Mouse (Mus musculus): ENCODE measurements around the gene 6030408B16Rik. TPM values are rescaled to one million over a fixed set of nuclear protein-coding genes. Genes with fewer than 3 reads are reported as not detected.
A peak's percentile ranks its signal among the peaks of the same experiment; 100 is the strongest.

6030408B16Rik gene
- polyA plus RNA-seq, 1 experiment: not detected

DNA sequence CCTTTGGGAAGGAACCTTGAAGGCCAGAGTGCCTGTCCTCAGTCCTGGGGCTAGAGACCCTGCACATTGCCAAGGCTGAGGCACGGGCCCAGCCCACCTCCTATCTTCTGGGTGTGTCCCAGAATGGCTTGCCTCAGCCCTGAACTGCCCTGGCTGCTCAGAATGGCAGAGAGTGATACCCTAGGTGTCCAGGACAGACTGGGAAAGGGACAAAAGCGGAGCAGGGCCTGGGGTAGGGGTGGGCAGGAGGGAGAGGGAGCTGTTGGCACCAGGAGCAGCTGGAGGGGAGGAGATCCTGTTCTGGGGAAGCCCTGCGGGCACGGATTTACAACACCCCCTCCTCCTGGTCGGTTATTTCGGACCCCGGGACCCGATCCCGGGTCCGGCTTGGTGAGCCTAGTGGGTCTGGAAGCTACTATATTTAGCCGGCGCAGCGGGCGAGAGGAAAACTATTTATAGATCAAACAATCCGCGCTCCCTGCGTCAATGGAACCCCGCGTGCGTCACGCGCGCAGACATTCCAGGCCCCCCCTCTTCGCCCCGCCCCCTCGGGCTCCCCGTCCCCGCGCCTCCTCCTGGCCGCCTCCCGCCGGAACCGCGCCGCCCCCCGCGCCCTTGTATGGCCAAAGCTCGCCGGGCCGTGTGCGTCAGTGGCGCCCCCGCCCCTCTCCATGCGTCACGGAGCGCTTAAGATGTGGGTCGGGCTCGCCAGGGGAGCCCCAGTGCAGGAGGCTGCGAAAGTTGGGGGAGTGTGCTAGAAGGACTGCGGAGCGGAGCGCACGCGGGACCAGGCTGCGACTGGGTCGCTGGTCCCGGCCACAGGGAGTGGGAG lies 26.7 kb upstream of the 6030408B16Rik start:
- Histone ChIP-seq H3K4me1 (ENCODE audit: control insufficient read depth, insufficient read depth, low read length) (peaks cover 33% of the 10 kb centered on the region), H3K27ac (ENCODE audit: insufficient read depth, low read depth, low read length) (no peak overlapping the region), H3K4me3 (ENCODE audit: insufficient read depth, low read length) (peak overlapping the region; percentile 88)
- TF ChIP-seq POLR2A (IDR thresholded peaks at IDR 0.05; ENCODE audit: borderline replicate concordance, low read depth, low read length) (peak; percentile 30; the same call in 1 of the 2 replicates), CTCF (IDR thresholded peaks at IDR 0.05; ENCODE audit: low read depth, low read length) (no peak)

DNA sequence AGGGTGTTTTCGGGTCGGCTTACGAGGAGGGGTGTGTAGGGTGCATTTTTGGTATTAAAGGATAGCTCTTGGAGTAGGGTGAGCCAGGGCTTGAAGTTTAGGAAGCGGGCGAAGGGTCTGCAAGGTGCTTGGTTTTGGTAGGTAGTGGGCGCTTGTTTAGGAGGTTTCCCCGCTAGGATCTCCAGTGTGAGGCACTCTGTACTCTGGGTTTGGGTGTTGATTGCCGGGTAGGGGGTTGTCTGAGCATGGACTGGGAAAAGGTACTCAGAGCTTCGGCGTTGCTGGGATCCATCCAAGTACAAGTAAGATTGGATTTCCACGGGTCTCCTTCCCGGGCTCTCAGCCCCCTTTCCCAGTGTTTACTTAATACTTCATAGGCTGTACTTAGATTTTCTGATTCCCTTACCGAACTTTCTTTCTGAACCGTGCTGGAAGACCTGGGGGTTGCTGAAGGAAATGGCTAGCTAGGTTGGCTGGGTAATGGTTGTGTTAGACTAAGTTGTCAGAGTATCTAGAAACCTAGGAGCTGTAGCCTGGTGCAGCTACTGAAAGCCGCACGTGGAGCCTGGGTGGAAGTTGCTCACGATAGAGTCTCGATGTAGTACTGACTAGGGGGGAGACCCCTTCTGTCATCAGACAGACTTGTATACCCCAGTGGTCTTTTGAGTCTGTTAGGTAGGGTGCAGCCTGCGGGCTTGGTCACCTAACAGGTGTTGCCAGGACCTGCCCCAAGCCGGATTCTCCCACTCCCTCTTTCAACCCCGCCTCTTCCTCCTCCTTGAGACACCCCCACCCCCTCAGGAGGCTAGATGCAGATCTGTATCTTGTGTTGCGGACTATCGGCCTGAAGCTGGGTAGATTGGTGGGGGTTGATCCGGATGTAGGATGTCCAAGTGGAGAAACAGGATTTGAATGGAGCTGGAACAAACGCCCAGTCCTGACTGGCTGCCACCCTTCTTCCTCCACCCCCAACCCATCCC lies 25.7 kb upstream of the 6030408B16Rik start:
- TF ChIP-seq POLR2A (IDR thresholded peaks at IDR 0.05; ENCODE audit: borderline replicate concordance, low read depth, low read length): no peak
- TF ChIP-seq CTCF (IDR thresholded peaks at IDR 0.05; ENCODE audit: low read depth, low read length): no peak
- H3K4me3 ChIP-seq (ENCODE audit: insufficient read depth, low read length): peak overlapping the region; percentile 88
- peaks cover 26% of the 10 kb centered on the region for H3K4me1 ChIP-seq (ENCODE audit: control insufficient read depth, insufficient read depth, low read length)
- no peak overlapping the region for H3K27ac ChIP-seq (ENCODE audit: insufficient read depth, low read depth, low read length)

DNA sequence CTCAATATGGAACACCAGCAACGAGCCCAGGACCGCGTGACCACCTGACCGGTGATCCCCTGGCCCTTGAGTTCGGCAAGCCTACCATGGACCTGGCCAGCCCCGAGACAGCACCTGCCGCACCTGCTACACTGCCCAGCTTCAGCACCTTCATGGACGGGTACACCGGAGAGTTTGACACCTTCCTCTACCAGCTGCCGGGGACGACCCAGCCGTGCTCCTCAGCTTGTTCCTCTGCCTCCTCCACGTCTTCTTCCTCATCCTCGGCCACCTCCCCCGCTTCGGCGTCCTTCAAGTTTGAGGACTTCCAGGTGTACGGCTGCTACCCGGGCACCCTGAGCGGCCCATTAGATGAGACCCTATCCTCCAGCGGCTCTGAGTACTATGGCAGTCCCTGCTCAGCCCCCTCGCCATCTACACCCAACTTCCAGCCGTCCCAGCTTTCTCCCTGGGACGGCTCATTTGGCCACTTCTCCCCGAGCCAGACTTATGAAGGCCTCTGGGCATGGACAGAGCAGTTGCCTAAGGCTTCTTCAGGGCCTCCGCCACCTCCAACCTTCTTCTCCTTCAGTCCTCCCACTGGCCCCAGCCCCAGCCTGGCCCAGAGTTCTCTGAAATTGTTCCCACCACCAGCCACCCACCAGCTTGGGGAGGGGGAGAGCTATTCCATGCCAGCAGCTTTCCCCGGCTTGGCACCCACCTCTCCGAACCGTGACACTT lies 22.8 kb upstream of the 6030408B16Rik start:
- Histone ChIP-seq H3K27ac (ENCODE audit: insufficient read depth, low read depth, low read length) (no peak overlapping the region), H3K4me1 (ENCODE audit: control insufficient read depth, insufficient read depth, low read length) (peaks cover 9% of the 10 kb centered on the region), H3K4me3 (ENCODE audit: insufficient read depth, low read length) (no peak overlapping the region)
- no peak for TF ChIP-seq CTCF (IDR thresholded peaks at IDR 0.05; ENCODE audit: low read depth, low read length)
- TF ChIP-seq POLR2A (IDR thresholded peaks at IDR 0.05; ENCODE audit: borderline replicate concordance, low read depth, low read length): no peak

DNA sequence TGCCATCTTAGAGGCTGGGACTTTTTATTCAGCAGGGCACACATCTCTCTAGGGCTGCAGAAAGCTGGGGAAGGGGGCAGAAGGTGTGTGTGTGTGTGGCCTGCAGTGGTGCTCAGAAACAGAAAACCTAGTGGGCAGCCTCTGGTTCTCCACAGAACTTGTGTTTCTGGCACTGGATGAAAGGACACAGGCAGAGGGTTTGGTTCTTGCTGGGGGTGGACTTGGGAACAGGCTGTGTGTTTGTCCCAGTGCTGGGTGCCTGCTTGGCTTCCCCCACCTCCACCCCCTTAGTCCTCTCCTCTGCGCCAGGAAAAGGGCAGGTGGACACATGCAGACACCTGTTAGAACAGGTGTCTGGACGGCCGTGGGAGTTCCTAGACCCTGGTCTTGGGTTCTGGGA lies 21.9 kb upstream of the 6030408B16Rik start:
- TF ChIP-seq CTCF (IDR thresholded peaks at IDR 0.05; ENCODE audit: low read depth, low read length) (no peak), POLR2A (IDR thresholded peaks at IDR 0.05; ENCODE audit: borderline replicate concordance, low read depth, low read length) (no peak)
- Histone ChIP-seq H3K27ac (ENCODE audit: insufficient read depth, low read depth, low read length) (no peak overlapping the region), H3K4me1 (ENCODE audit: control insufficient read depth, insufficient read depth, low read length) (peaks cover 2% of the 10 kb centered on the region), H3K4me3 (ENCODE audit: insufficient read depth, low read length) (no peak overlapping the region)

DNA sequence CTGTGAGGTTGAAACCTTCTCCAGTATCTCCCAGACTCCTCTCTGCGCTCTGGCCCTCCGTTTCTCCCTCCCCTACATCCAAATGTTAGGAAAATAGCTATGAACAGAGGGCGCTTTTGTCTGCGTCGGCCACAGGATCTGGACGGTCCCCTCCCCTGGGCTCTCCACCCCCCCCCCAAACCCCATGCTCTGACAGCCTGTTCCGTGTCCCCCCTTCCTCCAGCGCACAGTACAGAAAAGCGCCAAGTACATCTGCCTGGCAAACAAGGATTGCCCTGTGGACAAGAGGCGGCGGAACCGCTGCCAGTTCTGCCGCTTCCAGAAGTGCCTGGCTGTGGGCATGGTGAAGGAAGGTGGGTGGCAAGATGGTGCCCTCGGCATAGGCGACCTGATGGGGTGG lies 21.5 kb upstream of the 6030408B16Rik start:
- Histone ChIP-seq H3K4me3 (ENCODE audit: insufficient read depth, low read length) (no peak overlapping the region), H3K27ac (ENCODE audit: insufficient read depth, low read depth, low read length) (no peak overlapping the region), H3K4me1 (ENCODE audit: control insufficient read depth, insufficient read depth, low read length) (no peaks in the 10 kb centered on the region)
- TF ChIP-seq POLR2A (IDR thresholded peaks at IDR 0.05; ENCODE audit: borderline replicate concordance, low read depth, low read length): no peak
- no peak for TF ChIP-seq CTCF (IDR thresholded peaks at IDR 0.05; ENCODE audit: low read depth, low read length)

DNA sequence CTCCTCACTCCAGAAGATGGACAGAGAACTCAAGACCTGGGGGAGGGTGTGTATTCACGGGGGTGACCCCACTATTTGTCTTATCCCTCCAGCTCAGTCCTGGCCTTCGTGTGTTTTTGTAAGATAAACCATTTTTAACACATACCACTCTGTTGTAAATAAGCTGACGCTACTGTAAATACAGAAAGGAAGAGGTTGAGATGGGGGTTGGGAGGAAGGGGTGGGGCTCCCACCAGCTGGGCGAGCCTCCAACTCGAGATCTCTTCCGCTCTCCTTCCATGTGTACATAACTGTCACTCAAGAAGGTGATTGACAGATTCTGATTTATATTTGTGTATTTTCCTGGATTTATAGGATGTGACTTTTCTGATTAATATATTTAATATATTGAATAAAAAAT lies 18.6 kb upstream of the 6030408B16Rik start:
- Histone ChIP-seq H3K27ac (ENCODE audit: insufficient read depth, low read depth, low read length) (no peak overlapping the region), H3K4me3 (ENCODE audit: insufficient read depth, low read length) (no peak overlapping the region), H3K4me1 (ENCODE audit: control insufficient read depth, insufficient read depth, low read length) (peaks cover 4% of the 10 kb centered on the region; the same call in 1 of the 2 replicates)
- TF ChIP-seq CTCF (IDR thresholded peaks at IDR 0.05; ENCODE audit: low read depth, low read length): no peak
- TF ChIP-seq POLR2A (IDR thresholded peaks at IDR 0.05; ENCODE audit: borderline replicate concordance, low read depth, low read length): no peak

DNA sequence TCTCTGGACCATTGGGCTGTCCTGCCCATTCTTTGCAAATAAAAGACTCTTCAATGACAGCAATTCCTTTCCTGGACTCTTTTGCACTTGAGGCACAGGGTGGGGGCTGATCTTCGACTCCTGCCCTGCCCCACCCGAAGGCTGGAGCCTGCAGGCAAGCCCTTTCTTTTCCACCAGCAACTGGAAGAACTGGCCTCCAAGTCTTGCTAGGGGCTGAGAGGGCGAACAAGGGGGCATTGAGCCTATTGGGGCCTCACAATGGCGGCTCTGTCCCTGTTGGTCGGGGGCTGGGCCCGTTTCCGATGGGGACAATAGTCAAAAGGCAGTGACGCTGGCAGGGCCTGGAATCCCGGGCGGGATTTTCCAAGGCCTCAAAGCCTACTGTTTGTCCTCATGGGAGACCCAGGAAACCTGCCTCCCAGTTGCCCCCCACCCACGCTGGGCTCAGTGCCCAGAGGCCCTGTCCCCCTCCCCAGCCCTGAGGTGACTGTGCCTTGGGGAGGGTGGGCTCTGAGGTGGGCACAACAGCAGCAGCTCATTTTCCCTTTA lies 15.6 kb upstream of the 6030408B16Rik start:
- no peak for TF ChIP-seq POLR2A (IDR thresholded peaks at IDR 0.05; ENCODE audit: borderline replicate concordance, low read depth, low read length)
- TF ChIP-seq CTCF (IDR thresholded peaks at IDR 0.05; ENCODE audit: low read depth, low read length): no peak
- Histone ChIP-seq H3K4me3 (ENCODE audit: insufficient read depth, low read length) (no peak overlapping the region), H3K27ac (ENCODE audit: insufficient read depth, low read depth, low read length) (no peak overlapping the region), H3K4me1 (ENCODE audit: control insufficient read depth, insufficient read depth, low read length) (peaks cover 4% of the 10 kb centered on the region; the same call in 1 of the 2 replicates)

DNA sequence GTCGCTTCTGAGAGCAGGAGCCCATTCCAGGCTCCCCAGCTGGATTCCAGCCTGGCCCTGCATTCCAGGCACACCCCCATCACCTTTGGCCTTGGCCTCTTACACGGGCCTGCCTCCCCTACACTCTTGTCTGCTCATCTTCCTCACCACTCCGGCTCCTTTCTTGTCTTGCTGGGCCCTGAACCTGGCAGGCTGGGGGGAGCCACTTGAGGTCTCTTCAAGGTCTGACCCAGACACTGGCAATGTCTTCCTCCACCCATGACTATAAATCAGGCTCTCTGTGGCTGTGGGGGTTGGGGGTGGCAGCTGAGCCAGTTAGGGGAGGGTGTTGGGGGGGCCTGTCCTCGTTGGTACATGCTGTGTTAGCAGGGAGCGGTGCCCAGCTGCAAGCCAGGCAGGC lies 14.4 kb upstream of the 6030408B16Rik start:
- Histone ChIP-seq H3K4me3 (ENCODE audit: insufficient read depth, low read length) (no peak overlapping the region), H3K27ac (ENCODE audit: insufficient read depth, low read depth, low read length) (no peak overlapping the region), H3K4me1 (ENCODE audit: control insufficient read depth, insufficient read depth, low read length) (peaks cover 8% of the 10 kb centered on the region; the same call in 1 of the 2 replicates)
- TF ChIP-seq POLR2A (IDR thresholded peaks at IDR 0.05; ENCODE audit: borderline replicate concordance, low read depth, low read length) (no peak), CTCF (IDR thresholded peaks at IDR 0.05; ENCODE audit: low read depth, low read length) (no peak)

DNA sequence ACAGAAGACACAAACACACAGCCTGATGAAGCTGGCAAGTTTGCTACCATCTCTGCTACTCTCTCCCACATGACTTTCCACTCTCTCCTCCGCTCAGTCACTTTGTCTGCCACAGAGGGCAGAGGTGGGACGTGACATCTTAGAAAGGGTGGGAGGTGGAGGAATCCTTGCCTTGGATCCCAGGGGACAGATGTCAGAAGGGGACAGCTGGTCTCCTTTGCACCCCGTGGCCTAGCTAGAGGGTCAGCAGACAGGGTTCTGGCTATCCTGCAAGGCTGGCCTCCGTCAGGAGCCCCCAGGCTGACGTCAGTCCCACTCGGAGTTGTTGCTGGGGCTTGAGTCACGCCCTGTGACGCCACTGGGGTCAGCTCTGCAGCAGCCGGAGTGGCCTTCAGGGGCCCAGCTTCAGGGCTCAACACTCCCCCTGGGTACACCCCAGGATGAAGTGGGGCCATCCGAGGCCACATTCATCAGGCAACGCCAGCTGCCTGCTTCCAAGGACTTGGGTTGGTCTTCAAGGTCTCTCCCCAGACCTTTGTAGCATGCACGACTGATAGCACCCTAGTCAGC lies 13.5 kb upstream of the 6030408B16Rik start:
- Histone ChIP-seq H3K27ac (ENCODE audit: insufficient read depth, low read depth, low read length) (no peak overlapping the region), H3K4me1 (ENCODE audit: control insufficient read depth, insufficient read depth, low read length) (peaks cover 8% of the 10 kb centered on the region; the same call in 1 of the 2 replicates), H3K4me3 (ENCODE audit: insufficient read depth, low read length) (no peak overlapping the region)
- TF ChIP-seq POLR2A (IDR thresholded peaks at IDR 0.05; ENCODE audit: borderline replicate concordance, low read depth, low read length) (no peak), CTCF (IDR thresholded peaks at IDR 0.05; ENCODE audit: low read depth, low read length) (no peak)

All from bone marrow macrophage, adult 2 months (primary cell).